Mouse (Mus musculus): ENCODE measurements around the gene Radil. TPM values are rescaled to one million over a fixed set of nuclear protein-coding genes. Genes with fewer than 3 reads are reported as not detected.

Radil gene
- polyA plus RNA-seq, 1 experiment from 2014 or later, result 26.2 TPM

- no peaks in the 10 kb centered on the region for H3K27me3 ChIP-seq (ENCODE audit: control insufficient read depth, insufficient read depth, low read depth, low read length)
- 83% methylated on average over 10 of the region's 10 CpGs for WGBS
- no peak for ATAC-seq
- H3K4me3 ChIP-seq (ENCODE audit: low read depth, low read length), result no peak overlapping the region
- H3K27ac ChIP-seq (ENCODE audit: low read length), result no peak overlapping the region
- H3K4me2 ChIP-seq (ENCODE audit: low read length), result no peak overlapping the region
- H3K4me1 ChIP-seq (ENCODE audit: control insufficient read depth, insufficient read depth, low read length), result no peaks in the 10 kb centered on the region; the same call in 1 of the 2 replicates
- H3K9me3 ChIP-seq (replicated peaks; ENCODE audit: control insufficient read depth, low read length, poor library complexity, severe bottlenecking), result no peaks in the 10 kb centered on the region
- no peak overlapping the region for H3K9ac ChIP-seq (ENCODE audit: low read depth, low read length)
- H3K36me3 ChIP-seq (ENCODE audit: control insufficient read depth, insufficient read depth, low read length), result 0 out of 2 replicates have a peak, but pooled peaks cover 3% of the 10 kb centered on the region
Observed at GRCm38 (mm10) chr5:142500918-142501317, 50.0 kb downstream of the Radil start.

GRCm38 (mm10) chr5:142498964-142499363 lies 51.9 kb downstream of the Radil start:
- Histone ChIP-seq H3K4me2 (ENCODE audit: low read length) (no peak overlapping the region), H3K36me3 (ENCODE audit: control insufficient read depth, insufficient read depth, low read length) (0 out of 2 replicates have a peak, but pooled peaks cover 3% of the 10 kb centered on the region), H3K27ac (ENCODE audit: low read length) (no peak overlapping the region), H3K9ac (ENCODE audit: low read depth, low read length) (no peak overlapping the region), H3K4me1 (ENCODE audit: control insufficient read depth, insufficient read depth, low read length) (no peaks in the 10 kb centered on the region; the same call in 1 of the 2 replicates), H3K27me3 (ENCODE audit: control insufficient read depth, insufficient read depth, low read depth, low read length) (no peaks in the 10 kb centered on the region), H3K4me3 (ENCODE audit: low read depth, low read length) (no peak overlapping the region), H3K9me3 (replicated peaks; ENCODE audit: control insufficient read depth, low read length, poor library complexity, severe bottlenecking) (no peaks in the 10 kb centered on the region)
- WGBS, result 25% methylated on average over 3 of the region's 3 CpGs
- ATAC-seq, result no peak

- 47% methylated on average over 14 of the region's 14 CpGs for WGBS
Observed at GRCm38 (mm10) chr5:142495321-142496096, 55.4 kb downstream of the Radil start.

GRCm38 (mm10) chr5:142493307-142493706 lies 57.6 kb downstream of the Radil start:
- H3K4me1 ChIP-seq (ENCODE audit: control insufficient read depth, insufficient read depth, low read length), result no peaks in the 10 kb centered on the region
- H3K9ac ChIP-seq (ENCODE audit: low read depth, low read length), result no peak overlapping the region
- no peaks in the 10 kb centered on the region for H3K9me3 ChIP-seq (replicated peaks; ENCODE audit: control insufficient read depth, low read length, poor library complexity, severe bottlenecking)
- H3K4me2 ChIP-seq (ENCODE audit: low read length), result no peak overlapping the region
- no peak overlapping the region for H3K4me3 ChIP-seq (ENCODE audit: low read depth, low read length)
- no peak for ATAC-seq
- H3K27ac ChIP-seq (ENCODE audit: low read length), result no peak overlapping the region
- H3K27me3 ChIP-seq (ENCODE audit: control insufficient read depth, insufficient read depth, low read depth, low read length), result no peaks in the 10 kb centered on the region
- H3K36me3 ChIP-seq (ENCODE audit: control insufficient read depth, insufficient read depth, low read length), result 0 out of 2 replicates have a peak, but pooled peaks cover 3% of the 10 kb centered on the region
- WGBS, result 87% methylated on average over 3 of the region's 3 CpGs

More at GRCm38 (mm10) chr5:142495321-142496096, 55.4 kb downstream of the Radil start:
- H3K27ac ChIP-seq (ENCODE audit: low read length), result no peak overlapping the region
- 0 out of 2 replicates have a peak, but pooled peaks cover 3% of the 10 kb centered on the region for H3K36me3 ChIP-seq (ENCODE audit: control insufficient read depth, insufficient read depth, low read length)
- no peaks in the 10 kb centered on the region for H3K9me3 ChIP-seq (replicated peaks; ENCODE audit: control insufficient read depth, low read length, poor library complexity, severe bottlenecking)
- ATAC-seq, result no peak
- H3K4me3 ChIP-seq (ENCODE audit: low read depth, low read length), result no peak overlapping the region
- H3K9ac ChIP-seq (ENCODE audit: low read depth, low read length), result no peak overlapping the region
- H3K27me3 ChIP-seq (ENCODE audit: control insufficient read depth, insufficient read depth, low read depth, low read length), result no peaks in the 10 kb centered on the region
- H3K4me1 ChIP-seq (ENCODE audit: control insufficient read depth, insufficient read depth, low read length), result no peaks in the 10 kb centered on the region; the same call in 1 of the 2 replicates
- H3K4me2 ChIP-seq (ENCODE audit: low read length), result no peak overlapping the region

GRCm38 (mm10) chr5:142489955-142490707 lies 60.8 kb downstream of the Radil start:
- Histone ChIP-seq H3K36me3 (ENCODE audit: control insufficient read depth, insufficient read depth, low read length) (0 out of 2 replicates have a peak, but pooled peaks cover 3% of the 10 kb centered on the region), H3K9ac (ENCODE audit: low read depth, low read length) (no peak overlapping the region), H3K9me3 (replicated peaks; ENCODE audit: control insufficient read depth, low read length, poor library complexity, severe bottlenecking) (no peaks in the 10 kb centered on the region), H3K27me3 (ENCODE audit: control insufficient read depth, insufficient read depth, low read depth, low read length) (no peaks in the 10 kb centered on the region), H3K4me3 (ENCODE audit: low read depth, low read length) (no peak overlapping the region), H3K4me1 (ENCODE audit: control insufficient read depth, insufficient read depth, low read length) (no peaks in the 10 kb centered on the region), H3K4me2 (ENCODE audit: low read length) (no peak overlapping the region), H3K27ac (ENCODE audit: low read length) (no peak overlapping the region)
- ATAC-seq, result no peak
- 73% methylated on average over 9 of the region's 9 CpGs for WGBS

GRCm38 (mm10) chr5:142486654-142487053 lies 64.2 kb downstream of the Radil start:
- Histone ChIP-seq H3K27me3 (ENCODE audit: control insufficient read depth, insufficient read depth, low read depth, low read length) (no peaks in the 10 kb centered on the region), H3K4me3 (ENCODE audit: low read depth, low read length) (no peak overlapping the region), H3K9ac (ENCODE audit: low read depth, low read length) (no peak overlapping the region), H3K27ac (ENCODE audit: low read length) (no peak overlapping the region), H3K9me3 (replicated peaks; ENCODE audit: control insufficient read depth, low read length, poor library complexity, severe bottlenecking) (no peaks in the 10 kb centered on the region), H3K4me1 (ENCODE audit: control insufficient read depth, insufficient read depth, low read length) (no peaks in the 10 kb centered on the region), H3K36me3 (ENCODE audit: control insufficient read depth, insufficient read depth, low read length) (0 out of 2 replicates have a peak, but pooled peaks cover 3% of the 10 kb centered on the region), H3K4me2 (ENCODE audit: low read length) (no peak overlapping the region)
- no peak for ATAC-seq
- WGBS, result 75% methylated on average over 9 of the region's 9 CpGs

GRCm38 (mm10) chr5:142483581-142483980 lies 67.3 kb downstream of the Radil start:
- Histone ChIP-seq H3K27me3 (ENCODE audit: control insufficient read depth, insufficient read depth, low read depth, low read length) (no peaks in the 10 kb centered on the region), H3K4me2 (ENCODE audit: low read length) (no peak overlapping the region), H3K36me3 (ENCODE audit: control insufficient read depth, insufficient read depth, low read length) (0 out of 2 replicates have a peak, but pooled peaks cover 3% of the 10 kb centered on the region), H3K9me3 (replicated peaks; ENCODE audit: control insufficient read depth, low read length, poor library complexity, severe bottlenecking) (no peaks in the 10 kb centered on the region), H3K27ac (ENCODE audit: low read length) (no peak overlapping the region), H3K4me3 (ENCODE audit: low read depth, low read length) (no peak overlapping the region), H3K9ac (ENCODE audit: low read depth, low read length) (no peak overlapping the region), H3K4me1 (ENCODE audit: control insufficient read depth, insufficient read depth, low read length) (peaks cover 3% of the 10 kb centered on the region; the same call in 1 of the 2 replicates)
- no peak for ATAC-seq
- WGBS, result 84% methylated on average over 5 of the region's 5 CpGs

- peaks cover 3% of the 10 kb centered on the region; the same call in 1 of the 2 replicates for H3K4me1 ChIP-seq (ENCODE audit: control insufficient read depth, insufficient read depth, low read length)
- 75% methylated on average over 2 of the region's 2 CpGs for WGBS
- H3K9me3 ChIP-seq (replicated peaks; ENCODE audit: control insufficient read depth, low read length, poor library complexity, severe bottlenecking), result no peaks in the 10 kb centered on the region
- H3K27ac ChIP-seq (ENCODE audit: low read length), result no peak overlapping the region
- no peak overlapping the region for H3K4me3 ChIP-seq (ENCODE audit: low read depth, low read length)
- H3K36me3 ChIP-seq (ENCODE audit: control insufficient read depth, insufficient read depth, low read length), result no peaks in the 10 kb centered on the region
- H3K4me2 ChIP-seq (ENCODE audit: low read length), result no peak overlapping the region
- no peaks in the 10 kb centered on the region for H3K27me3 ChIP-seq (ENCODE audit: control insufficient read depth, insufficient read depth, low read depth, low read length)
- H3K9ac ChIP-seq (ENCODE audit: low read depth, low read length), result no peak overlapping the region
- no peak for ATAC-seq
Observed at GRCm38 (mm10) chr5:142482512-142482911, 68.4 kb downstream of the Radil start.
